Mouse (Mus musculus): ENCODE measurements around the gene 4930402K13Rik.
"Not testable (repeated sequence)": the region's sequence is repeated elsewhere in the genome, so short reads cannot be mapped to it uniquely, and the experiment has no call there.

DNA sequence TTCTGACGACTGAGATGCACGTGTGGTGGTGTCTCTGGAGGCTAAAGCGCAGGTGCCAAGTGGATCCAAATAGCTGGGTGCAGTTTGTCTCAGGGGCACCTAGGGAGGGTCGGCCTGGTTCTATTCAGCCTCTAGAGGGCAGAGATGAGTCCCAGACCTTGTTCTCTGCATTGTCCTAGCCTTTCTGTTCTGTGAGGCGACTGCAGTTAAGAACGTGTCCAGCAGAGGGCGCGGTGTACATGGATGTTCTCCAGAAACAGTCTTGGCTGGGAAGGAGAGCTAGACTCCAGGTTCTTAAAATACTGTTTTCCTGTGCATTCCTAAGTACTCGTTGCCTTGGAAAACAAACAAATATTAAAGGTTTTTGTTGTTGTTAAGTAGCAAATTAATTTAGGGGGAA lies 43.4 kb upstream of the 4930402K13Rik start:
- 0 out of 2 replicates have a peak, but pooled peaks have one; percentile 7 for TF ChIP-seq CTCF (IDR thresholded peaks at IDR 0.05; ENCODE audit: insufficient read depth, low read length)
- TF ChIP-seq POLR2A (IDR thresholded peaks at IDR 0.05; ENCODE audit: borderline replicate concordance, extremely low read depth, low read depth, low read length): not testable (repeated sequence)
